Mouse (Mus musculus) hindbrain, embryonic 13.5 days (tissue): ENCODE data around the gene Larp4b. TPM values are rescaled to one million over a fixed set of nuclear protein-coding genes. Genes with fewer than 3 reads are reported as not detected.

ENCODE experiments used
- ATAC-seq: fragments of 200-750 bp; cut with Nextera tagmentation; 2 replicates; pipeline ENCODE4 v1.8.0; 2017; ENCODE audit warnings: moderate TSS enrichment; ENCODE audit not compliant: low FRiP score
- H3K27ac ChIP-seq: fragments of 300-500 bp; sonication (generic); 2 replicates; pipeline ENCODE4 v1.5.1; 2015; ENCODE audit warnings: inconsistent platforms, mild to moderate bottlenecking, moderate library complexity
- H3K27me3 ChIP-seq: fragments of 300-500 bp; sonication (generic); 2 replicates; pipeline ENCODE4 v1.6.1; 2015; ENCODE audit warnings: mild to moderate bottlenecking, inconsistent platforms
- H3K36me3 ChIP-seq: fragments of 300-500 bp; sonication (generic); 2 replicates; pipeline ENCODE4 v1.6.1; 2015; ENCODE audit warnings: mild to moderate bottlenecking, inconsistent platforms
- H3K4me1 ChIP-seq: fragments of 300-500 bp; sonication (generic); replicated peaks from 2 replicates; pipeline ENCODE4 v1.6.1; 2015; ENCODE audit warnings: inconsistent platforms
- H3K4me2 ChIP-seq: fragments of 300-500 bp; sonication (generic); 2 replicates; pipeline ENCODE4 v1.6.1; 2015; ENCODE audit warnings: inconsistent platforms, mild to moderate bottlenecking, moderate library complexity
- H3K4me3 ChIP-seq: fragments of 300-500 bp; sonication (generic); 2 replicates; pipeline ENCODE4 v1.5.1; 2015; ENCODE audit warnings: mild to moderate bottlenecking, inconsistent platforms
- H3K9ac ChIP-seq: fragments of 300-500 bp; sonication (generic); 2 replicates; pipeline ENCODE4 v1.6.1; 2015; ENCODE audit warnings: mild to moderate bottlenecking, inconsistent platforms
- H3K9me3 ChIP-seq: fragments of 300-500 bp; sonication (generic); 2 replicates; pipeline ENCODE4 v1.6.1; 2016; ENCODE audit warnings: inconsistent platforms
- WGBS: fragments of 180-500 bp; shearing (Covaris S2); methylation state at CpG from one replicate; pipeline ENCODE4 v1.1.7; 2015; 5-methylcytosine and 5-hydroxymethylcytosine counted together
- polyA plus RNA-seq: library from polyadenylated mRNA; unstranded; fragments of >200 nt; fragmentation: Nextera tagmentation; extraction: Ambion mirVana; gene quantifications from 2 replicates; pipeline ENCODE4 v1.2.1, GENCODE M21; 2015

Gene Larp4b
- polyA plus RNA-seq, 1 experiment from 2014 or later: 33.6 TPM

- 43% methylated on average over 22 of the region's 22 CpGs for WGBS
- H3K9ac ChIP-seq: peak overlapping the region; percentile 36; the same call in 1 of the 2 replicates
- H3K9me3 ChIP-seq: no peaks in the 10 kb centered on the region
Measured at GRCm38 (mm10) chr13:9187566-9188530, 94.2 kb downstream of the Larp4b start.

GRCm38 (mm10) chr13:9189481-9189880 lies 95.8 kb downstream of the Larp4b start:
- H3K4me2 ChIP-seq: no peak overlapping the region
- no peak overlapping the region for H3K9ac ChIP-seq
- WGBS: 90% methylated on average over 5 of the region's 5 CpGs
- no peak overlapping the region for H3K4me3 ChIP-seq
- no peaks in the 10 kb centered on the region for H3K9me3 ChIP-seq
- H3K27ac ChIP-seq: no peak overlapping the region
- no peaks in the 10 kb centered on the region for H3K36me3 ChIP-seq
- peaks cover 21% of the 10 kb centered on the region for H3K4me1 ChIP-seq
- no peaks in the 10 kb centered on the region for H3K27me3 ChIP-seq
- ATAC-seq: no peak

More at GRCm38 (mm10) chr13:9187566-9188530, 94.2 kb downstream of the Larp4b start:
- H3K27ac ChIP-seq: peak overlapping the region; percentile 66
- H3K4me3 ChIP-seq: no peak overlapping the region
- ATAC-seq: peak; percentile 34; the same call in 1 of the 2 replicates
- peak overlapping the region; percentile 34 for H3K4me2 ChIP-seq
- no peaks in the 10 kb centered on the region for H3K27me3 ChIP-seq
- H3K4me1 ChIP-seq: peaks cover 20% of the 10 kb centered on the region
- no peaks in the 10 kb centered on the region for H3K36me3 ChIP-seq

GRCm38 (mm10) chr13:9191172-9192140 lies 97.8 kb downstream of the Larp4b start:
- Histone ChIP-seq H3K27ac (no peak overlapping the region), H3K9me3 (no peaks in the 10 kb centered on the region), H3K36me3 (no peaks in the 10 kb centered on the region), H3K4me2 (no peak overlapping the region), H3K4me3 (no peak overlapping the region), H3K9ac (no peak overlapping the region), H3K4me1 (peaks cover 21% of the 10 kb centered on the region), H3K27me3 (no peaks in the 10 kb centered on the region)
- no peak for ATAC-seq
- WGBS: 59% methylated on average over 15 of the region's 15 CpGs

GRCm38 (mm10) chr13:9192797-9193330 lies 99.2 kb downstream of the Larp4b start:
- WGBS: 41% methylated on average over 9 of the region's 9 CpGs
- Histone ChIP-seq H3K27me3 (no peaks in the 10 kb centered on the region), H3K4me1 (peaks cover 13% of the 10 kb centered on the region), H3K9me3 (no peaks in the 10 kb centered on the region), H3K4me2 (no peak overlapping the region), H3K36me3 (no peaks in the 10 kb centered on the region), H3K9ac (peak overlapping the region; percentile 8; the same call in 1 of the 2 replicates), H3K27ac (no peak overlapping the region), H3K4me3 (no peak overlapping the region)
- ATAC-seq: no peak

DNA sequence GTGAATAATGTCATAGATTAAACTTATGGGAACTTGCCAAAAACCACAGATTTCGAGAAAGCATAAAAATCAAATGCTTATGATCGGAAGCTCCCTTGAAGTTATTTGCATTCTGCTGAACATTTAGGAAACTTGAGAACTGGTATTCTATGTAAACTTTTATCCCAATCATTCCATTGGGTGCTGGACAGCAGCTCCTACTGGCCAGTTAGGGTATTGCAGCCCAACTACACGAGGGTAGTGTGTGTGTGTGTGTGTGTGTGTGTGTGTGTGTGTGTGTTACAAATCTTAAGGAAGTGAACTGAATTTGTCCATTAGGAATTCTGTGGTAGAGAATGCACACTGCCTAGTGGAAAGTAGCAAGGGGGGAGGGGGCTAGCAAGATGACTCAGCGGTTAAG lies 101.0 kb downstream of the Larp4b start:
- Histone ChIP-seq H3K36me3 (no peaks in the 10 kb centered on the region), H3K27ac (no peak overlapping the region), H3K4me1 (0 out of 2 replicates have a peak, but pooled peaks cover 13% of the 10 kb centered on the region), H3K4me3 (no peak overlapping the region), H3K9me3 (no peaks in the 10 kb centered on the region), H3K27me3 (no peaks in the 10 kb centered on the region), H3K4me2 (no peak overlapping the region), H3K9ac (no peak overlapping the region)
- 89% methylated on average over 4 of the region's 4 CpGs for WGBS
- no peak for ATAC-seq

DNA sequence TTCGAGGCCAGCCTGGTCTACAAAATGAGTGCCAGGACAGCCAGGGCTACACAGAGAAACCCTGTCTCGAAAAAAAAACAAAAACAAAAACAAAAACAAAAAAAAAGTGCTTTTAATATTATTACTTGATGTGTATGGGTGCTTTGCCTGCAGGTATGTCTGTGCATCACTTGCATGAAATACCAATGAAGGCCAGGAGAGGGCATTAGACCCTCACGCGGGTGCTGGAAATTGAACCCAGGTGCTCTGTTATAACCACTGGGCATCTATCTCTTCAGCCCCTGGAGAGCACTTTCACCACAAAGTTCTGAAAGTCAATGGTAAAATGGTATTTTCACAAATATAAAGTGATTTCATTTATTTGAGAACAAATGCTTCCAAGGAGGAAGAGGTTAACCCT lies 101.9 kb downstream of the Larp4b start:
- Histone ChIP-seq H3K4me1 (0 out of 2 replicates have a peak, but pooled peaks cover 13% of the 10 kb centered on the region), H3K27me3 (no peaks in the 10 kb centered on the region), H3K4me2 (no peak overlapping the region), H3K9me3 (no peaks in the 10 kb centered on the region), H3K4me3 (no peak overlapping the region), H3K27ac (no peak overlapping the region), H3K9ac (no peak overlapping the region), H3K36me3 (no peaks in the 10 kb centered on the region)
- WGBS: 72% methylated on average over 4 of the region's 4 CpGs
- ATAC-seq: no peak

- H3K27ac ChIP-seq: no peak overlapping the region
- H3K9me3 ChIP-seq: no peaks in the 10 kb centered on the region
- H3K9ac ChIP-seq: no peak overlapping the region
- no peak overlapping the region for H3K4me2 ChIP-seq
- 84% methylated on average over 3 of the region's 3 CpGs for WGBS
- 0 out of 2 replicates have a peak, but pooled peaks cover 7% of the 10 kb centered on the region for H3K4me1 ChIP-seq
- no peaks in the 10 kb centered on the region for H3K27me3 ChIP-seq
- ATAC-seq: no peak
- no peaks in the 10 kb centered on the region for H3K36me3 ChIP-seq
- no peak overlapping the region for H3K4me3 ChIP-seq
Measured at GRCm38 (mm10) chr13:9198106-9198505, 104.4 kb downstream of the Larp4b start.

DNA sequence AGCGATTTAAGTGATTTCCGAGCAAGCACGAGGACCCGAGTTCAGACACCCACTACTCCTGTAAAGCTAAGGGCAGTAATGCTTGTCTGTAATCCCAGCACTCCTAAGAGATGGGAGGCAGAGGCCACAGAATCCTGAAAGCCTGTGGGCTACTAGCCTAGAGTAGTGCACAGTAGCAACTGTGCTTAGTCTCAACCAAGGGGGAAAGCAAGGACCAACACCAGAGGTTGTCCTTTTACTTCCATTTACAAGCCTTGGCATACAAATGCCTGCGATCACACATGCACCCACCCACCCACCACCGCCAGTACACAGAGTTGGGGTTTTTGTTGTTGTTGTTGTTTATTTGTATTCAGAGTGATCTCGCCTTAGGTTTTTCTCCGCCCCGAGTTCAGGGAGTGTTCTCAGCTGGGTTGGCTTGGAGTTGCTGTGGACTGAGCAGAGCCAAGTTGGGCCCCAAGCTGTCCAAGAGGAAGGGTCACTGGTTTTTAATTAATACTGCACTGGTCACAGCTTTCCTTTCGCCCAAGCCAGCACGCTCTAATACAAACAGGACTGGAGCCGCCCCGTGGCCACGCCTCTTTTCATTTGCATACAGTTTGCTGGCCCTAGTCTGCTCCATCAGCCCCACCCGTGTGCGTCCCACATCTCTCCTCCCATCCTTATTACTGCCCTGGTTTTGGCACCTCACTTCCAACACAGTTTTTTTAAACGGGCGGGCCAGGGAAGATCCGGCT lies 105.2 kb downstream of the Larp4b start:
- Histone ChIP-seq H3K36me3 (no peaks in the 10 kb centered on the region), H3K9ac (no peak overlapping the region), H3K4me3 (no peak overlapping the region), H3K27ac (no peak overlapping the region), H3K9me3 (no peaks in the 10 kb centered on the region), H3K27me3 (no peaks in the 10 kb centered on the region), H3K4me2 (peak overlapping the region; percentile 38), H3K4me1 (0 out of 2 replicates have a peak, but pooled peaks cover 7% of the 10 kb centered on the region)
- peak; percentile 89 for ATAC-seq
- 41% methylated on average over 19 of the region's 19 CpGs for WGBS

GRCm38 (mm10) chr13:9199465-9199844 lies 105.8 kb downstream of the Larp4b start:
- peak overlapping the region; percentile 38 for H3K4me2 ChIP-seq
- no peaks in the 10 kb centered on the region for H3K27me3 ChIP-seq
- 29% methylated on average over 2 of the region's 2 CpGs for WGBS
- ATAC-seq: peak; percentile 47
- H3K9me3 ChIP-seq: no peaks in the 10 kb centered on the region
- no peak overlapping the region for H3K4me3 ChIP-seq
- H3K27ac ChIP-seq: no peak overlapping the region
- H3K36me3 ChIP-seq: no peaks in the 10 kb centered on the region
- H3K9ac ChIP-seq: no peak overlapping the region
- H3K4me1 ChIP-seq: 0 out of 2 replicates have a peak, but pooled peaks cover 7% of the 10 kb centered on the region

DNA sequence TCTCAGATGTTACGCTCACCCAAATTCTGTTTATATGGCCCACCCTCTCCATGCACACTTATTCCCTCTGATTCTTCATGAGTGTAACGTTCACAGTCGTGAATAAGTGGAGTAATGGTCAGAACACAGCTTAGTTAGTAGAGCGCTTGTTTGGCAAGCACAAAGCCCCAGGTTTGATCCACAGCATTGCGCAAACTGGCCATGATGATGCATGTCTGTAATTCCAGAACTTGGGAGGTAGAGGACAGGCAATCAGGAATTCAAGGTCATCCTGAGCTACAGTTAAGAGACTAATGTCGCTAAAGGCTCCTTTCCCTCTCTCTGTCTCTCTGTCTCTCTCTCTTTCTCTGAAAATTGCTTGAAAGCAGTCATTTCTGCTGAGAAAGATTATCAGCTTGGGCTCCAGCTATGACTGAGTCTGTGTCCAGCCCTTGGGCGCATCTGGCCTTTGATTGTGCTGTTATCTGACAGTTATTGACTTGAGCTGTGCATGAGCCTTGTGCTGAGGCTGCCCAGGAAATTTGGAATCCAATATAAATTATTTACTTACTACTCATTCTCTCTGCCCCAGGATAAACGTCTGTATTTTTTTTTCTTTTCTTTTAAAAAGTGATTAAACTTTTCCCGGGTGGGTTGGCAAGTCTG lies 129.2 kb downstream of the Larp4b start:
- 88% methylated on average over 9 of the region's 9 CpGs for WGBS
- ATAC-seq: no peak

More for the DNA sequence above, 129.2 kb downstream of the Larp4b start:
- H3K9me3 ChIP-seq: no peaks in the 10 kb centered on the region
- no peaks in the 10 kb centered on the region for H3K4me1 ChIP-seq
- H3K4me3 ChIP-seq: no peak overlapping the region
- no peak overlapping the region for H3K9ac ChIP-seq
- H3K27ac ChIP-seq: no peak overlapping the region
- H3K4me2 ChIP-seq: no peak overlapping the region
- H3K27me3 ChIP-seq: no peaks in the 10 kb centered on the region
- H3K36me3 ChIP-seq: no peaks in the 10 kb centered on the region
